Mouse (Mus musculus) liver, adult 2 months (tissue): Measurements from ENCODE around the gene Ntm.

Experiments
- CTCF ChIP-seq: fragments of 200-500 bp; IDR thresholded peaks from 2 replicates; pipeline ENCODE4 v1.5.1; 2011; ENCODE audit warnings: low read depth, low read length, control low read depth
- POLR2A ChIP-seq: fragments of 200-500 bp; IDR thresholded peaks from 2 replicates; pipeline ENCODE4 v1.6.1; 2011; ENCODE audit warnings: low read length, control low read depth; ENCODE audit not compliant: insufficient read depth; ENCODE audit errors: extremely low read depth

DNA sequence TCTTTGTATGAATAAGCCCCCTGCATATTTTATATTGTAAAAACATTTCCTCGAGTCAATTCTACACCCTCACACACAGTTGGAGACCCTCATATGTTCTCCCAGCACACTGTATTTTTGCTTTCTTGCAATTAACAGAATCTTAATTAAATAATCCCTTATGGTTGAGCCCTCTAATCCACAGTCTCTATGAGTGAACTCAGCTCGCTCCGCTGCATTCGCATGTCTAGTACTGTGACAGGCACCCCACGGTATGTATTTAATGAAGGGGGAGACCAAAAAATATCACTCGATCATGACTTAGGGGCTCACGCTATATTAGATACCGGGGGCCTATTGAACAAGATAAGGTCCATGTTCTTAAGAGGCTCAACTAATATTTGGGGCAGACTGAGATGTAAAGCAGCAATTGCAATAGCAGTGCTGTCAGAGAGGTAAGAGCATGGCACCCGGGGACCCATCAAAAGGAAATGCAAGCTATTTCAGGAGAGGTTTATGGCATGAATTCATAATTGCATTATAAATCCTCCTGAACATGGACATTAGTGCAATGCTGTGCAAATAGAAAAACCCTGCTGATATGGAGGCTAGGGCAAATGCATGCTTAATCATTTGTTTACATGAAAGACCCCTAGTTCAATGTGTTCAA is 64.4 kb downstream of the Ntm start:
- TF ChIP-seq CTCF (no peak), POLR2A (no peak)
